Mouse (Mus musculus): ENCODE measurements around the gene Kcnq1.

Gene Kcnq1

GRCm38 (mm10) chr7:143136561-143136960 lies 30.4 kb downstream of the Kcnq1 start:
- no peak for DNase-seq (ENCODE audit: low read depth, low spot score)

- DNase-seq (ENCODE audit: low read depth, low spot score): peak; percentile 48
These were observed 32.6 kb downstream of the Kcnq1 start for GRCm38 (mm10) chr7:143138789-143139188.

GRCm38 (mm10) chr7:143139932-143140331 lies 33.8 kb downstream of the Kcnq1 start:
- no peak for DNase-seq (ENCODE audit: low read depth, low spot score)

GRCm38 (mm10) chr7:143142680-143143079 lies 36.5 kb downstream of the Kcnq1 start:
- no peak for DNase-seq (ENCODE audit: low read depth, low spot score)

GRCm38 (mm10) chr7:143147015-143147414 lies 40.9 kb downstream of the Kcnq1 start:
- DNase-seq (ENCODE audit: low read depth, low spot score): no peak

DNA sequence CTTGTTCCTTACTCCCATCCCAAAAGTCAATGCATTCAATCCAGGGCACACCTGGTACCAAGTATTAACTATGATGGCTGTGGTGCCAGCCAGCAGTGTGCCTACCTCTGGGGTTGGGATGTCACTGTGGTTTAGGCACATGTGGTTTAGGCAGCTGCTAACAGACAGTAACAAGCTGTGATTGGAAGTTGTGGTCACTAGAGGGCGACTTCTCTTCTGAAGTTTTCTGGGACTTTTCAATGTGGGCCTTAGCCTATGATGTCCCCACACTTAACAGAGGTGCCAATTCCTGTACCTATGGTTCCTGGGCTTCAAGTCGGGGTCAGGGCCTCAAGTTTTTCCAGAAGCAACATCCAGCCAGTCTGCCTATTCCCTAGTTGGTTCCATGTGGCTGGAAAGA lies 45.0 kb downstream of the Kcnq1 start:
- DNase-seq (ENCODE audit: low read depth, low spot score): peak; percentile 57

- DNase-seq (ENCODE audit: low read depth, low spot score): peak; percentile 20
These were observed 46.2 kb downstream of the Kcnq1 start for GRCm38 (mm10) chr7:143152350-143152749.

DNA sequence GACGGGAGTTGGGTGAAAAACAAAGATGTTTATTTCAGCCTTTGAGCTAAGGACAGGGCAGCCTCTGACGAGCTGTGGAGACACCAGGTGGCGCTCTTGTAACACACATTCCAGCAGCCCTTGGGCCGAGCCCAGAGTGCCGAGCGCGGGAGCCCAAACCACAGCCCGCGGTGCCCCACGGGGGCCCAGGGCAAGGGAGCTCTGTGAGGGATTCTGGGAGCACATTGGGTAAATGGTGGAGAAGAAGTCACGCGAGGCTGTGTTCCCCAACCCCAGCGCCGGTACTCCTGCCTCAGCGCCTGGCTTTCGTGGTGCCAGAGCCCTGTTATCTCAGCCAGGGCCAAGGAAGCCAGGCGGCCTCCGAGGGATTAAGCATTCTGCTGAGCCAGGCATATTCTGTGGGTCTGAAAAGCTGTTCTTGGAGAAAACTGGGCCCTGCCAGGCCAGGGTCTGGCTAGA lies 47.8 kb downstream of the Kcnq1 start:
- peak; percentile 86 for DNase-seq (ENCODE audit: low read depth, low spot score)

DNA sequence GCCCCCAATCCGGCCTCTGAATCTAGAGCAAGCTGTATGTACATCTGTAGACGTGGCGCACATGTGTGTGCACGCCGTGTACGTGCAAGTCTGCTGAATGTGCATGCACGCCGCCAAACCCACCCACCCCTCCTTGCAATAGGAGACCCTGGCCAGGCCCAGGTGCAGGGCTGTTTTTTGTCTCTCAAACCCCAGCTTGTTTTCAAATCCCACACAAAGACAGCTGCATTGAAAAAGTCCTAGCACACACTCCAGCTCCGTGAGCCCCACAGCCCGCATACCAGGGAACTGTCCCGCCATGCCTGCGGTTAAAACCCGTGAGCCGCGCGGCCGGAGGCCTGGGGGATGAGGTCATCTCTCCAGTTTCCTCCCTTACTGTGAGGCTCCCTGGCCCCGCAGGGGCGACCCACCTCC lies 48.3 kb downstream of the Kcnq1 start:
- no peak for DNase-seq (ENCODE audit: low read depth, low spot score)

DNA sequence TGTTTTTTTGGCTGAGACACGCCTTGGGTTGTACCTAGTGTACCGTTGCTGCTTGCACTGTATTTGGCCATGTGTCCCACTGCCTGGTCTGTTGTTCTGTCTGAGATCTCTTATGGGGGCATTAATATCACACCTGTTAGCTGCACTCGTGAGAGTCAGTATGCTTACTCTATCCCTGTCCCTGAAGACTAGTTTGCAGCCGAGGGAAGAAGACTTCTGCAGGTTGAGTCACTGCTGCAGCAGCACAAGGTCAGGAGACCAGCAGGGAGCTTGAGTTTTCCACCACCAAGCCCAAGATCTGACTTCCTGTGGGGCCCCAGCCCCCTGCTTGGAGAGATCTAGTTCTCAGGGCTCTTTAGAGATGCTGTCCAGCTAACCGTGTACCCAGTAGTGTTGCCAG lies 49.1 kb downstream of the Kcnq1 start:
- no peak for DNase-seq (ENCODE audit: low read depth, low spot score)

- DNase-seq (ENCODE audit: low read depth, low spot score): no peak
These were observed 52.7 kb downstream of the Kcnq1 start for GRCm38 (mm10) chr7:143158690-143159425.

DNA sequence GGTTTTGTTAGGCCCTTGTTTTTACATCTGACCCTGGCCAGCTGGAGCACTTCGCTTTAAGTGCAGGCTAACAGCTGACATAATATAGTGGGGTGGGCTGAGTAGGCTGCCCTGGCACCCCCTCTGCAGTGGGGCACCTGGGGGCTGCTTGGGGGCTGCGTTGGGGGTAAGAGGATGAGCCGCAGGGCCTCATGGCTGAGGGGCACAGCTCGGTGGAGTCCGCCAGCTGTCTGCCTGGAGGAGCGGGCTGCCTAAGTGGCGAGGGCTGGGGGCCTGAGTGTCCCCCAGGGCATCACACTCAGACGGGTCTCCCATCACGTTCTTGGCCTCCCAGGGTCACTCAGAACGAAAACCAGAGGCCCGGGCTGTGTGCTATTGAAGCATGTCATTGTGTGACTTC lies 53.3 kb downstream of the Kcnq1 start:
- no peak for DNase-seq (ENCODE audit: low read depth, low spot score)

- no peak for DNase-seq (ENCODE audit: low read depth, low spot score)
These were observed 53.9 kb downstream of the Kcnq1 start for GRCm38 (mm10) chr7:143160057-143160456.

GRCm38 (mm10) chr7:143162051-143162450 lies 55.9 kb downstream of the Kcnq1 start:
- DNase-seq (ENCODE audit: low read depth, low spot score): peak; percentile 16

- no peak for DNase-seq (ENCODE audit: low read depth, low spot score)
These were observed 57.9 kb downstream of the Kcnq1 start for GRCm38 (mm10) chr7:143164074-143164473.

DNA sequence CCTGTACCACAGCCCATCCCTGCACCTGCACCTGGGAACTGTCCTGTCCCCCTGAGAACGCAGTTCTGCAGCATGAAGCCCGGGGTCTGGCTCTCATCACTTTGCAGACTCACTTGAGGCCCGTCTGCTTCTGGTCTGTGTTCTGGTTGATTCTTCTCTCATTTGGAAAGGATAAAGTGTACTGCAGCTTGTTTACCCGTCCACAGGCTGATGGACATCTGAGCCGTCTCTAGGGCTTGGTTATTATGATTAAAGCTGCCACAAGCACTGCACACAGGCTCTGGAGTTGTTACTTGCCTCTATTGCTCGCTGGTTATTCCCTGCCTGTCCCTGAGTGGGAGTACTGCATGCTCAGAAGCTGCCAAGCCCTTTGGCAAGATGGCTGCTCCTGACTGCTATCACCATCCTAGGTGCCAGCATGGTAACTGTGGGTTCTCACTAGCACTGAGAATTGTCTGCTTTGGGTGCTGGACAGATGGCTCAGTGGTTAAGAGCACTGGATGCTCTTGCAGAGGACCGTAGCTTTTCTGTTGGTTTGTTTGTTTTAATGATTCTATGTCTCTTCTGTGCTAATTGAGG lies 59.6 kb downstream of the Kcnq1 start:
- peak; percentile 27 for DNase-seq (ENCODE audit: low read depth, low spot score)

DNA sequence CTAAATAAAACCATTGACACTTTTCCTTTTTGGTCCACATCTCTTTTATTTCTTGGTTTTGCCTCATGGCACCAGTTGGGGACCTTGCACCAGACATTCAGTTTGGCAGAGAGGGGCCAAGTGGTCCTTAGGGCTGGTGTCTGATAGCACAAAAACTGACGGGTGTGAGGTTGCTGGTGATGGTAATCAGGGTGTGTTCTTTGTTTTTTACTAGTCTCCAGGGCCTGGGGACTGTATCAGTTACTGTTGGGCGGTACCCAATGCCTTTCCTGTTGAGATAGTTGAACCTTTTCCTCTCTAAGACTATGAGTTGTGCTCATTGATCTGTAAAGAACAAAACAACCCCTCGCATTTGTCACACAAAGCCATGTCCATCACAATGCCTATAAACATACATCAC lies 61.1 kb downstream of the Kcnq1 start:
- DNase-seq (ENCODE audit: low read depth, low spot score): no peak

- DNase-seq (ENCODE audit: low read depth, low spot score): no peak
These were observed 63.2 kb downstream of the Kcnq1 start for GRCm38 (mm10) chr7:143169371-143169770.

- no peak for DNase-seq (ENCODE audit: low read depth, low spot score)
These were observed 66.9 kb downstream of the Kcnq1 start for GRCm38 (mm10) chr7:143172914-143173547.

GRCm38 (mm10) chr7:143174633-143175032 lies 68.5 kb downstream of the Kcnq1 start:
- DNase-seq (ENCODE audit: low read depth, low spot score): peak; percentile 72

- DNase-seq (ENCODE audit: low read depth, low spot score): peak; percentile 45
These were observed 72.7 kb downstream of the Kcnq1 start for GRCm38 (mm10) chr7:143178831-143179230.

DNA sequence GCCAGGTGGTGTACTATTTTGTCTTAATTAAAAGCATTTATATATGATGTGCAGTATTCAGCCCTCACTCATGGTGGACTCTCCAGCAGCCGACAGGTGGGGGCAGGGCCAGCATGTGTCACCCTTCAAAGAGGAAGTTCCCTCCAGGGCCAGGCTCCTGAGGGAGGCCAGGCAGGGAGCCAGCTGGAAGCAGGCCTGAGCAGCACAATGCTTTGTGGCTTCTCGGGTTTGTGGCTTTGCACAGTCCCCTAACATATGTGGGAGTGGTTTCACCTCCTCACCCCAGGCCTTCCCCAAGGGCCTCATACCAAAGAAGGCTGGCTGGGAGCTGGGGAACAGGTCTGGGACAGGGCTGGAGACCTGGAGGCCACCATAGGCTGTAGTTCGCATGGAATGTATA lies 74.6 kb downstream of the Kcnq1 start:
- DNase-seq (ENCODE audit: low read depth, low spot score): peak; percentile 25

DNA sequence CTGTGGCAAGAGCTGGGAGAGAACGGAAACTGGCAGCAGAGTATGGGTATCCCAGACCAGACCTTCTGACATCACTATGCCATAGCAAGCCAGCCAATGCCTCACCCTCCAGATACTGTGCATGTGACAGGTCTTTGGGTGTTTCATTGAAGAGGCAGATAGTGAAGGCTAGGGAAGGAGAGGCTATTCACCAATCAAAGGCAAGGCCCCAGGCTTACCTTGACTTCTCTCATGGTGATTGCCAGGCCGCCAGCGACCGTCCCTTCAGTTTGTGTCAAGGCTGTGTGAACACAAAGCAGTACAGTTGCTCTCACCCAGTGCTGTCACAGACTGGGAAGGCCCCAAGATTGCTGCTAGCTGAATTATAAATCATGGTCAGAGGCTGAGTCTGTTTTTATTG lies 75.1 kb downstream of the Kcnq1 start:
- no peak for DNase-seq (ENCODE audit: low read depth, low spot score)
